Mouse (Mus musculus): ENCODE data around the gene Ppp1r27. TPM values are rescaled to one million over a fixed set of nuclear protein-coding genes. Genes with fewer than 3 reads are reported as not detected.

Ppp1r27 gene
- polyA plus RNA-seq, 1 experiment from 2014 or later = not detected

DNA sequence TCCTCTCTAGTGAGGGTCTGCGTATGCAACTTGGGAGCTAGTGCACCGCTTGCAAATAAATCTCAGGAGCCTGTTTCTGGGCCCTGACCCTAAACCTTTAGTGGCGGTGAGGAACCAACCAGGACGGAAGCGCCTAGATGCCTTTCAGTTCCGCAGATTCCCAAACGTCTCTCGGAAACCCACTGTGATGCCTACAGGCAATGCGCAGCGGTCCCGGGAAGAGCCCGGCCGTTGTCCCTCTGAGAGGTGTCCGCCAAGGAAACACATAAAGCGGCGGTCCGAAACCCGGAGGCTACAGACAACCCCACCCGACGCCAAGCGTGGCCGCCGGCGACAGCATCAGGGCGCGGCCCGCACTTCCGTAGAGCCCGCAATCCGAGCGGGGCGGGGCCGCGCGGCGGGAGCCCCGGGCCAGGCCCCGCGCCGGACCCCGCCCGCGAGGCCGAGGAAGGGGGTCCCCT is 30.0 kb upstream of the Ppp1r27 start:
- H3K27me3 ChIP-seq (replicated peaks) = no peaks in the 10 kb centered on the region
- H3K4me1 ChIP-seq = peaks cover 30% of the 10 kb centered on the region
- H3K36me3 ChIP-seq = peaks cover 45% of the 10 kb centered on the region
- WGBS = under 1% methylated on average over 34 of the region's 44 CpGs
- peak overlapping the region; percentile 97 for H3K4me2 ChIP-seq (replicated peaks)
- peak overlapping the region; percentile 80 for H3K27ac ChIP-seq
- peak overlapping the region; percentile 98 for H3K4me3 ChIP-seq
- peak; percentile 23 for ATAC-seq (ENCODE audit: low FRiP score, low read depth)
- peak overlapping the region; percentile 97 for H3K9ac ChIP-seq
- no peaks in the 10 kb centered on the region for H3K9me3 ChIP-seq

- ATAC-seq (ENCODE audit: low FRiP score, low read depth) = no peak
- WGBS = 68% methylated on average over 7 of the region's 7 CpGs
- peak overlapping the region; percentile 98 for H3K4me3 ChIP-seq
- peak overlapping the region; percentile 97 for H3K4me2 ChIP-seq (replicated peaks)
- H3K9me3 ChIP-seq = no peaks in the 10 kb centered on the region
- peak overlapping the region; percentile 97 for H3K9ac ChIP-seq
- H3K27me3 ChIP-seq (replicated peaks) = no peaks in the 10 kb centered on the region
- H3K27ac ChIP-seq = no peak overlapping the region
- peaks cover 38% of the 10 kb centered on the region for H3K36me3 ChIP-seq
- peaks cover 30% of the 10 kb centered on the region for H3K4me1 ChIP-seq
Measured at GRCm38 (mm10) chr11:120580190-120580589, 29.3 kb upstream of the Ppp1r27 start.

- Histone ChIP-seq H3K4me2 (replicated peaks) (peak overlapping the region; percentile 97), H3K9ac (peak overlapping the region; percentile 97), H3K36me3 (peaks cover 33% of the 10 kb centered on the region), H3K4me1 (peaks cover 33% of the 10 kb centered on the region), H3K27me3 (replicated peaks) (no peaks in the 10 kb centered on the region), H3K4me3 (peak overlapping the region; percentile 98), H3K27ac (no peak overlapping the region), H3K9me3 (no peaks in the 10 kb centered on the region)
- 68% methylated on average over 15 of the region's 15 CpGs for WGBS
- ATAC-seq (ENCODE audit: low FRiP score, low read depth) = no peak
Measured at GRCm38 (mm10) chr11:120579316-120580107, 28.6 kb upstream of the Ppp1r27 start.

DNA sequence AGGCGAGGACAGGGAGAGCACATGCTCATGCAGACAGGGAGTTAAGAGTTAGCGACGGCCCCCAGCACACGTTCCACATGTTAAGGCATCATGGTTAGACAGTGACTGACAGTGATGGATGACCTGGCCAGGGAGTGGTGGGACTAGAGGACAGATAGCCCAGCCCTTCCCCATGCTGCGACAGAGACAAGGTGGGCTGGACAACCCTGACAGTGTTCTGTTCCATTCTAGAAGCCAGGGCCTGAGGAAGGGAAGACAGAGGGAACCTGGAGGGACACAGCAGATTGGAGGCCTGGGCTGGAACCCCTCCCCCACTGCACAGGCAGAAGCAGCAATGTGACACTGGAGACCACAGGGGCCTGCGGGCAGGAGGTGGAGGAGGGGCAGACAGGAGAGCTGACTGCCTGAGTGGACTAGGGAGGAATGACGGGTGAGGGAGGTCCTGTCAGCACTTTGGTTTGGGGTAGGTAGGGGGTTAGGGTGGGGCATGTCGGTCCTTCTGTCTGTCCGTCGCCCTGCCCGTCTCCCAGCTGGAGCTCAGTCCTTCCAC is 27.8 kb upstream of the Ppp1r27 start:
- Histone ChIP-seq H3K4me2 (replicated peaks) (peak overlapping the region; percentile 97; the same call in 1 of the 2 replicates), H3K4me1 (peaks cover 39% of the 10 kb centered on the region), H3K36me3 (peaks cover 26% of the 10 kb centered on the region), H3K4me3 (no peak overlapping the region), H3K9ac (no peak overlapping the region), H3K9me3 (no peaks in the 10 kb centered on the region), H3K27ac (no peak overlapping the region), H3K27me3 (replicated peaks) (no peaks in the 10 kb centered on the region)
- ATAC-seq (ENCODE audit: low FRiP score, low read depth) = no peak
- 85% methylated on average over 11 of the region's 11 CpGs for WGBS

DNA sequence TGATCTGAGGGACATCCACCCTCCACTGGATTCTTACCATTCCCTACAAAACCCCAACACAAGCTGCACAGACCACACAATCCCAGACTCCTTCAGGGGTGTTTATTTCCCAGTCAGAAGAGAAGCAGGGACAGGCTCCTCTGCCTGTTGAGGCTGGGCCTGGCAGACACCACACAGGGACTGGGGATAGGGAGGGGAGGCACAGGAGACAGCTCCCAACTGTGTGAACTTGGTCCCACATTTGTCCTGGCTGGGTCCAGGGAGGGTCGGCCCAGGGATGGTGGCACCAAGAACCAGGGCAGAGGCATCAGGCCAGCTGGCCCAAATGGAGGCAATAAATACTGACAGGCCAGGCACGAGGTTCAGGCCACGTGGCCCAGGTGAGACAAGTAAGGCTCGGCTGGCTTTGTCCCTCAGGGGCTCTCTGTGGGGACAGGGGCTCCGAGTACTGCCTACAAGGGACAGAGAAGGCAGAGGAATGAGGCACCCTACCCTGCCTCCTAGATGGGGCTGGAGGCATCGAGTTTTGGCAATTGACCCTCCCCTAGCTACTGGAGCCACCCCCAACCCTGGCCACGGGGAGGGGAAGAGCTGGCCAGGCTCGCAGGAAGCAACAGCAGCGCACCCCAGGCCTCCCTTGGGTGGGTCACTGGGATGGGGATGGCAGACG is 27.2 kb upstream of the Ppp1r27 start:
- ATAC-seq (ENCODE audit: low FRiP score, low read depth) = no peak
- Histone ChIP-seq H3K4me2 (replicated peaks) (0 out of 2 replicates have a peak overlapping the region, but pooled peaks have one; percentile 97), H3K4me1 (peaks cover 40% of the 10 kb centered on the region), H3K36me3 (peaks cover 26% of the 10 kb centered on the region), H3K9ac (no peak overlapping the region), H3K9me3 (no peaks in the 10 kb centered on the region), H3K27me3 (replicated peaks) (no peaks in the 10 kb centered on the region), H3K27ac (no peak overlapping the region), H3K4me3 (no peak overlapping the region)
- WGBS = 80% methylated on average over 10 of the region's 10 CpGs

- peaks cover 26% of the 10 kb centered on the region for H3K36me3 ChIP-seq
- H3K27me3 ChIP-seq (replicated peaks) = no peaks in the 10 kb centered on the region
- no peak for ATAC-seq (ENCODE audit: low FRiP score, low read depth)
- H3K9ac ChIP-seq = no peak overlapping the region
- no peak overlapping the region for H3K4me3 ChIP-seq
- peaks cover 40% of the 10 kb centered on the region for H3K4me1 ChIP-seq
- 86% methylated on average over 7 of the region's 7 CpGs for WGBS
- H3K4me2 ChIP-seq (replicated peaks) = no peak overlapping the region
- no peaks in the 10 kb centered on the region for H3K9me3 ChIP-seq
- H3K27ac ChIP-seq = no peak overlapping the region
Measured at GRCm38 (mm10) chr11:120577211-120578023, 26.5 kb upstream of the Ppp1r27 start.

DNA sequence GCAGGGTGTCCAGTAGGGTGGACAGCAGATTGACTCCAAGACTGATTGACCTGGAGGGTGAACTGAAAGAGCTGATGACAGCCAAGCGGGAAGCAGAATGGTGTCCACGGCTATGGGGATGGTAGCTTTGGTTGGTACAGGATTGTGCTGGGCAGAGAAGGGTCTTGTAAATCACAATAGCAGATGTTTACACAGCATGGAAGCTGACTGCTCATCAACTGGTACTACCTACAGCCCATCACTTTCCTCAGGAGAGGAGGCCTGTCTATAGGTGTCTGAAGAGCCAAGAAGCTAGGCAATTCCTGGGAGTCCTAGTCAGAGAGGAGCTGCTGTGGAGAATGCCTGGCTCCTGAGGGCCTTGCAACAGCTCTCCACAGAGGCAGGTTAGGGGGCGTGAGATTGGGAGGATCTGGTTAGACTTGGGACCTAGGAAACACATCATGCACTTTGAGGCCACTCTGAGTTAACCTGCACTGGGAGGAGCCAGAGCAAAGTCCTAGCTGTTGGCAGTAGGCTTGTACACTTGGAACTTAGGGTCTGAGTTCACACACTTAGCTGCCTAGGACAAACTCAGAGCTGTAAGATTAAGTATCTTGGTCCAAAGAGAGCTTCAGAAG is 25.5 kb upstream of the Ppp1r27 start:
- no peak overlapping the region for H3K9ac ChIP-seq
- H3K9me3 ChIP-seq = no peaks in the 10 kb centered on the region
- no peaks in the 10 kb centered on the region for H3K27me3 ChIP-seq (replicated peaks)
- no peak for ATAC-seq (ENCODE audit: low FRiP score, low read depth)
- peaks cover 42% of the 10 kb centered on the region for H3K4me1 ChIP-seq
- no peak overlapping the region for H3K4me2 ChIP-seq (replicated peaks)
- peaks cover 26% of the 10 kb centered on the region for H3K36me3 ChIP-seq
- WGBS = 85% methylated on average over 3 of the region's 3 CpGs
- H3K27ac ChIP-seq = no peak overlapping the region
- H3K4me3 ChIP-seq = no peak overlapping the region

GRCm38 (mm10) chr11:120575940-120576339 is 25.0 kb upstream of the Ppp1r27 start:
- Histone ChIP-seq H3K4me3 (no peak overlapping the region), H3K4me1 (peaks cover 47% of the 10 kb centered on the region)
- no peak for ATAC-seq (ENCODE audit: low FRiP score, low read depth)

DNA sequence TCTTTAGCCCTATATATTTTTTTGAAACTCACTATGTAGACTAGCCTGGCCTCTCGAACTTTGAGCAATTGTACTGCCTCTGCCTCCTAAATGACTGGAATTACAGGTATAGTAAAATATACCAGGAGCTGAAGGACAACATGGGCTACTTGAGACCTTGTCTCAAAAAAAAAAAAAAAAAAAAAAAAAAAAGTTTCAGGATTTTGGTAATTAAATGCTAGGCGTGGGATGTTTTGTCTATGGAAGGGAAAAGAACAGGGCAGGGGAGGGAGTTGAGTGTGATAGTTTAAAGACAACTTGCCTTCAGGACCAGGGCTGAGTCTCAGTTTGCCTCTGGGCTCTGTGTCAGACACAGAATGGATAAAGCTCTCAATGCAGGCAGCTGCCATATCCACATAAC is 24.1 kb upstream of the Ppp1r27 start:
- H3K4me1 ChIP-seq = peaks cover 45% of the 10 kb centered on the region
- no peak overlapping the region for H3K27ac ChIP-seq
- H3K9me3 ChIP-seq = no peaks in the 10 kb centered on the region
- H3K27me3 ChIP-seq (replicated peaks) = no peaks in the 10 kb centered on the region
- peaks cover 40% of the 10 kb centered on the region for H3K36me3 ChIP-seq
- no peak overlapping the region for H3K4me2 ChIP-seq (replicated peaks)
- ATAC-seq (ENCODE audit: low FRiP score, low read depth) = no peak
- WGBS = 77% methylated on average over 2 of the region's 2 CpGs
- H3K9ac ChIP-seq = no peak overlapping the region
- no peak overlapping the region for H3K4me3 ChIP-seq

More at GRCm38 (mm10) chr11:120575940-120576339, 25.0 kb upstream of the Ppp1r27 start:
- Histone ChIP-seq H3K27ac (no peak overlapping the region), H3K36me3 (peaks cover 31% of the 10 kb centered on the region), H3K4me2 (replicated peaks) (no peak overlapping the region), H3K27me3 (replicated peaks) (no peaks in the 10 kb centered on the region), H3K9ac (no peak overlapping the region), H3K9me3 (no peaks in the 10 kb centered on the region)

- ATAC-seq (ENCODE audit: low FRiP score, low read depth) = no peak
Measured at GRCm38 (mm10) chr11:120574278-120574600, 23.3 kb upstream of the Ppp1r27 start.

DNA sequence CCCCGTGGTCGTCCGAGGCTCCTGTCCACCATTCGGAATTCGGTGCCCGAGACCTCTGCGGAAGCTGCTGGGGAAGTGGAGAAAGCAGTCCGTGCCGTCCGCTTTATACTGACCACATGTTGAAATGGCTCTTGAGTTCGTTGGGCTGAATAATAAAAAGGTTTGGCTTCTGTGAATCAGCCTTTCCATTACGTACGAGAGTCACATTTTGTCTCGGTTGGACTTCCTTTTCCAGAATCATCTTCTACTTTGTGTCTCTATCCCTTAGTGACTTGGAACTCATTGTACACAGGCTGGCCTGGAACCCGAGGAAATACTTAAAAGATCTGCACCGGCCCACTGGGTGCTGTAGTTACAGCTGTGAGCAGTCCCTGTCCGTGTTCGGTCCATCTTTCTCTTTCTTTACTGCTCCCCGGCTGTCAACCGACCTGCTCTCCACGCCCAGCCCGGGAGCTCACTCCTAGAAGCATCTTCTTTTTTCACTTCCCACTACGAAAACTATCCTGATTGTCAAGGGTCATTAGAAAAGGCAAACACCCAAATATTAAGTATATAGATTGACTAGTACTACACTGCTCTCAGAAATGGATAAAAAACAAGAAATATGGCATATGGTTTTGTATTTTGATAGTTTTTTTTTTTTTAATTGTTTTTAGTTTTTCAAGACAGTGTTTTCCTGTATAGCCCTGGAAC is 22.8 kb upstream of the Ppp1r27 start:
- WGBS = under 1% methylated on average over 23 of the region's 23 CpGs
- Histone ChIP-seq H3K27ac (peak overlapping the region; percentile 76; the same call in 1 of the 2 replicates), H3K4me1 (peaks cover 31% of the 10 kb centered on the region), H3K9ac (peak overlapping the region; percentile 77), H3K4me3 (peak overlapping the region; percentile 98), H3K36me3 (peaks cover 35% of the 10 kb centered on the region), H3K27me3 (replicated peaks) (no peaks in the 10 kb centered on the region), H3K4me2 (replicated peaks) (peak overlapping the region; percentile 94), H3K9me3 (no peaks in the 10 kb centered on the region)
- ATAC-seq (ENCODE audit: low FRiP score, low read depth) = no peak; the same call in 1 of the 2 replicates

More at GRCm38 (mm10) chr11:120574278-120574600, 23.3 kb upstream of the Ppp1r27 start:
- peaks cover 37% of the 10 kb centered on the region for H3K4me1 ChIP-seq
- H3K27ac ChIP-seq = no peak overlapping the region
- WGBS = 53% methylated on average over 5 of the region's 5 CpGs
- H3K4me2 ChIP-seq (replicated peaks) = peak overlapping the region; percentile 94
- peaks cover 38% of the 10 kb centered on the region for H3K36me3 ChIP-seq
- no peaks in the 10 kb centered on the region for H3K27me3 ChIP-seq (replicated peaks)
- 0 out of 2 replicates have a peak overlapping the region, but pooled peaks have one; percentile 98 for H3K4me3 ChIP-seq
- H3K9ac ChIP-seq = peak overlapping the region; percentile 77; the same call in 1 of the 2 replicates
- H3K9me3 ChIP-seq = no peaks in the 10 kb centered on the region
